Mouse (Mus musculus) spleen, adult 2 months (tissue): Measurements from ENCODE around the gene Nectin1.

Experiments used
- CTCF ChIP-seq: fragments of 200-500 bp; IDR thresholded peaks from 2 replicates; pipeline ENCODE4 v1.5.1; 2011; ENCODE audit warnings: mild to moderate bottlenecking, inconsistent platforms; ENCODE audit not compliant: insufficient read depth, insufficient read length, insufficient replicate concordance; ENCODE audit errors: extremely low read depth
- POLR2A ChIP-seq: fragments of 200-500 bp; IDR thresholded peaks from 2 replicates; pipeline ENCODE4 v1.6.1; 2011; ENCODE audit warnings: low read depth, low read length, inconsistent platforms

DNA sequence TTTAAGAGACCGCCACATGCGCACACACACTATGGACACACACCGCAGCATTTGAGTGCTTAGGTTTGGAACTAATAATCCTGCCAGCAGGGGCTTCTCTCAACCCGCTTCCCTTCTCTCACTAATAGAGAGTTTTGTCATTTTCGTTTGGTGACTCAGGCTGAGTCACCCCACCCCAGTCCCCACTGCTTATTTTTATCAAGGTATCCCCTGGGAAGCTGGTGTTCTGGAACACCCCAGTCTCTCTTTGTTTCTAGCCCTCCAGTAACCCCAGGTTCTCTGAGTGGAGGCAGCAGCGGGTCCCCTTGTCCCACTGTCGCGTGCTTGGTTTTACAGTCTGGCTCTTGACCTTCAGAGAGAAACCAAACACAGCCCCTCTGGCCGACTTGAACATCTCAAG is 48.9 kb downstream of the Nectin1 start:
- no peak for TF ChIP-seq POLR2A
- TF ChIP-seq CTCF = no peak
